Mouse (Mus musculus) embryonic facial prominence, embryonic 13.5 days (tissue): ENCODE measurements around the gene Hltf. TPM values are rescaled to one million over a fixed set of nuclear protein-coding genes. Genes with fewer than 3 reads are reported as not detected.

Source experiments
- ATAC-seq: fragments of 200-750 bp; cut with Nextera tagmentation; 2 replicates; pipeline ENCODE4 v1.8.0; 2017; ENCODE audit warnings: low read depth; ENCODE audit not compliant: insufficient number of reproducible peaks, insufficient read depth, low FRiP score, low TSS enrichment
- H3K27ac ChIP-seq: fragments of 300-500 bp; sonication (generic); 2 replicates; pipeline ENCODE4 v1.5.1; 2015; ENCODE audit warnings: moderate library complexity, mild to moderate bottlenecking, inconsistent platforms
- H3K27me3 ChIP-seq: fragments of 300-500 bp; sonication (generic); 2 replicates; pipeline ENCODE4 v1.6.1; 2015; ENCODE audit warnings: mild to moderate bottlenecking, inconsistent platforms
- H3K36me3 ChIP-seq: fragments of 300-500 bp; sonication (generic); 2 replicates; pipeline ENCODE4 v1.6.1; 2015; ENCODE audit warnings: mild to moderate bottlenecking, inconsistent platforms
- H3K4me1 ChIP-seq: fragments of 300-500 bp; sonication (generic); 2 replicates; pipeline ENCODE4 v1.6.1; 2015; ENCODE audit warnings: inconsistent platforms
- H3K4me2 ChIP-seq: fragments of 300-500 bp; sonication (generic); 2 replicates; pipeline ENCODE4 v1.6.1; 2015; ENCODE audit warnings: moderate library complexity, mild to moderate bottlenecking, inconsistent platforms
- H3K4me3 ChIP-seq: fragments of 300-500 bp; sonication (generic); 2 replicates; pipeline ENCODE4 v1.5.1; 2015; ENCODE audit warnings: mild to moderate bottlenecking, inconsistent platforms
- H3K9ac ChIP-seq: fragments of 300-500 bp; sonication (generic); 2 replicates; pipeline ENCODE4 v1.6.1; 2015; ENCODE audit warnings: mild to moderate bottlenecking, inconsistent platforms
- H3K9me3 ChIP-seq: fragments of 300-500 bp; sonication (generic); 2 replicates; pipeline ENCODE4 v1.6.1; 2016; ENCODE audit warnings: inconsistent platforms
- WGBS: fragments of 180-500 bp; shearing (Covaris S2); methylation state at CpG from one replicate; pipeline ENCODE4 v1.1.7; 2015; ENCODE audit warnings: mixed read lengths; 5-methylcytosine and 5-hydroxymethylcytosine counted together
- polyA plus RNA-seq: library from polyadenylated mRNA; unstranded; fragments of >200 nt; fragmentation: Nextera tagmentation; extraction: Ambion mirVana; gene quantifications from 2 replicates; pipeline ENCODE4 v1.2.1, GENCODE M21; 2015

Hltf gene
- polyA plus RNA-seq, 1 experiment from 2014 or later, result 17.2 TPM

GRCm38 (mm10) chr3:20150511-20150910 lies 92.9 kb downstream of the Hltf start:
- Histone ChIP-seq H3K4me3 (no peak overlapping the region), H3K36me3 (peaks cover 17% of the 10 kb centered on the region), H3K4me2 (no peak overlapping the region), H3K9ac (no peak overlapping the region), H3K4me1 (peaks cover 28% of the 10 kb centered on the region), H3K9me3 (no peaks in the 10 kb centered on the region), H3K27ac (no peak overlapping the region), H3K27me3 (no peaks in the 10 kb centered on the region)
- no peak for ATAC-seq
- 71% methylated on average over 2 of the region's 2 CpGs for WGBS

- Histone ChIP-seq H3K9ac (no peak overlapping the region), H3K27ac (no peak overlapping the region), H3K36me3 (peaks cover 17% of the 10 kb centered on the region), H3K4me3 (no peak overlapping the region), H3K9me3 (no peaks in the 10 kb centered on the region), H3K4me1 (peaks cover 23% of the 10 kb centered on the region), H3K4me2 (no peak overlapping the region), H3K27me3 (0 out of 2 replicates have a peak, but pooled peaks cover 3% of the 10 kb centered on the region)
- 89% methylated on average over 3 of the region's 3 CpGs for WGBS
- ATAC-seq, result no peak
These were observed 94.0 kb downstream of the Hltf start for GRCm38 (mm10) chr3:20151651-20152050.

GRCm38 (mm10) chr3:20154531-20155367 lies 97.1 kb downstream of the Hltf start, which contains the start of gene Gyg:
TSS of gene Gyg (minus strand) at chr3:20155317.
- peak; percentile 77 for ATAC-seq
- peak within 1 kb of the TSS; percentile 80 for H3K4me2 ChIP-seq
- peak within 1 kb of the TSS; percentile 84 for H3K9ac ChIP-seq
- H3K27me3 ChIP-seq, result 0 out of 2 replicates have a peak, but pooled peaks cover 3% of the 10 kb centered on the region
- peaks cover 10% of the 10 kb centered on the region; the same call in 1 of the 2 replicates for H3K4me1 ChIP-seq
- H3K27ac ChIP-seq, result no peak within 1 kb of the TSS
- H3K36me3 ChIP-seq, result peaks cover 4% of the 10 kb centered on the region; the same call in 1 of the 2 replicates
- H3K4me3 ChIP-seq, result peak within 1 kb of the TSS; percentile 65
- WGBS, result under 1% methylated on average over 73 of the region's 73 CpGs
- H3K9me3 ChIP-seq, result peaks cover 10% of the 10 kb centered on the region; the same call in 1 of the 2 replicates

- H3K9ac ChIP-seq, result no peak overlapping the region
- H3K4me2 ChIP-seq, result peak overlapping the region; percentile 80
- H3K36me3 ChIP-seq, result no peaks in the 10 kb centered on the region
- peaks cover 10% of the 10 kb centered on the region; the same call in 1 of the 2 replicates for H3K9me3 ChIP-seq
- peak overlapping the region; percentile 65 for H3K4me3 ChIP-seq
- peaks cover 10% of the 10 kb centered on the region; the same call in 1 of the 2 replicates for H3K4me1 ChIP-seq
- 0 out of 2 replicates have a peak, but pooled peaks cover 3% of the 10 kb centered on the region for H3K27me3 ChIP-seq
- no peak overlapping the region for H3K27ac ChIP-seq
- no peak for ATAC-seq
- 84% methylated on average over 6 of the region's 6 CpGs for WGBS
These were observed 97.9 kb downstream of the Hltf start for GRCm38 (mm10) chr3:20155476-20155875.

GRCm38 (mm10) chr3:20167487-20167886 lies 109.9 kb downstream of the Hltf start:
- Histone ChIP-seq H3K4me1 (no peaks in the 10 kb centered on the region), H3K27ac (no peak overlapping the region), H3K4me2 (no peak overlapping the region), H3K9me3 (no peaks in the 10 kb centered on the region), H3K4me3 (no peak overlapping the region), H3K9ac (no peak overlapping the region), H3K27me3 (no peaks in the 10 kb centered on the region), H3K36me3 (no peaks in the 10 kb centered on the region)
- no peak for ATAC-seq
- WGBS, result 83% methylated on average over 1 of the region's 1 CpGs

Other genes with a start within 250 kb of the Hltf start
- 1.7 and 2.6 TPM in 2 replicates for gene Cp, start 100.8 kb upstream of the Hltf start, polyA plus RNA-seq
- gene Hps3, start 22.5 kb upstream of the Hltf start, polyA plus RNA-seq, result 9.7 and 11.0 TPM in 2 replicates
- gene Gyg, start 97.5 kb downstream of the Hltf start, polyA plus RNA-seq, result 36.4 and 36.5 TPM in 2 replicates
- 19.4 and 26.4 TPM in 2 replicates for gene Cpa3, start 184.4 kb downstream of the Hltf start, polyA plus RNA-seq
- not detected in 2 replicates for gene Cpb1, start 217.9 kb downstream of the Hltf start, polyA plus RNA-seq